ENCODE assay signal across 15 mouse cellular contexts in the genomic region with DNA sequence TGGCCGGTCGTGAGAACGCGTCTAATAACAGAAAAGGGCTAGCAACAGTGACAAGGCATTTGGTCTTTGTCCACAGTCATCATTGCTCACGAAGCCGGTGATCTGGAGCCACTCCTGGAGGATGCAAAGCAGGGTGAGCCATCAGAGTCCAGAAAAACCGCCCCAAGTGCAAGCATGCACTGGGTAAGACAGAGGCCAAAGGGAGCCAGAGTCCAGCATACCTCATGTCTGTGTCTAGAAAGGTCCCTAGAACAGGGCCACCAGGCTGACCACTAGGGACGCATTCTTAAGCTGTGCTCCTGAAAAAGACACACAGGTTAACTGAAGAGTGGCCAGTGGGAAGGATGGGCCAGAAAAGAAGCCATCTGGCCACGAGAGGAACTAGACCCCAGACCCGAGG.
"Had no signal": no experiment of that assay in that cellular context is flagged by ENCODE, and none has a peak within 500 bp of the region (broad histone marks: within the 10 kb centered on the region; RNA-seq: fewer than 3 reads in every experiment).

No protein-coding gene starts in this region.

- H3K27me3 ChIP-seq: neural tube, embryonic 15.5 days; stomach, embryonic 15.5 days had no signal

- H3K4me2 ChIP-seq: neural tube, embryonic 15.5 days; stomach, embryonic 15.5 days had no signal

- H3K36me3 ChIP-seq: neural tube, embryonic 15.5 days; stomach, embryonic 15.5 days had no signal

- DNase-seq: retina, postnatal 1 day; right cerebral cortex, adult 18-20 months; right cerebral cortex, postnatal 14 days; right cerebral cortex, postnatal 25 days; right cerebral cortex, postnatal 4 days; spleen, adult 18-20 months; thymus, adult 18-20 months; thymus, adult 2 months; thymus, postnatal 14 days; thymus, postnatal 25 days; thymus, postnatal 36 days; thymus, postnatal 4 days had no signal

- H3K27ac ChIP-seq: neural tube, embryonic 15.5 days; stomach, embryonic 15.5 days; stomach, postnatal 0 days had no signal

- H3K4me1 ChIP-seq: stomach, embryonic 15.5 days had no signal

- H3K9me3 ChIP-seq: neural tube, embryonic 15.5 days; stomach, embryonic 15.5 days had no signal

- H3K4me3 ChIP-seq: neural tube, embryonic 15.5 days; stomach, embryonic 15.5 days had no signal

- H3K9ac ChIP-seq: neural tube, embryonic 15.5 days; stomach, embryonic 15.5 days had no signal
